Mouse (Mus musculus) lung, postnatal 0 days (tissue): ENCODE measurements around the gene Natd1. TPM values are rescaled to one million over a fixed set of nuclear protein-coding genes. Genes with fewer than 3 reads are reported as not detected.
"Not testable (repeated sequence)": the region's sequence is repeated elsewhere in the genome, so short reads cannot be mapped to it uniquely, and the experiment has no call there.

Source experiments
- ATAC-seq: fragments of 200-750 bp; cut with Nextera tagmentation; 2 replicates; pipeline ENCODE4 v1.8.0; 2017; ENCODE audit warnings: moderate library complexity
- DNase-seq: peaks from one replicate; pipeline ENCODE4 v3.0.0-alpha.2; 2016; ENCODE audit warnings: low spot score
- H3K27ac ChIP-seq: fragments of 300-500 bp; sonication (generic); 2 replicates; pipeline ENCODE4 v1.5.1; 2014; ENCODE audit warnings: antibody characterized with exemption, mild to moderate bottlenecking, low read length, mixed read lengths
- H3K27me3 ChIP-seq: fragments of 300-500 bp; sonication (generic); replicated peaks from 2 replicates; pipeline ENCODE4 v1.6.1; 2014; ENCODE audit warnings: low read length, mixed read lengths; ENCODE audit not compliant: insufficient read depth
- H3K36me3 ChIP-seq: fragments of 300-500 bp; sonication (generic); 2 replicates; pipeline ENCODE4 v1.6.1; 2014; ENCODE audit warnings: low read length, mixed read lengths; ENCODE audit not compliant: insufficient read depth
- H3K4me1 ChIP-seq: fragments of 300-500 bp; sonication (generic); 2 replicates; pipeline ENCODE4 v1.6.1; 2014; ENCODE audit warnings: antibody characterized with exemption, low read depth, low read length, mixed read lengths; ENCODE audit not compliant: insufficient read depth
- H3K4me2 ChIP-seq: fragments of 300-500 bp; sonication (generic); replicated peaks from 2 replicates; pipeline ENCODE4 v1.6.1; 2014; ENCODE audit warnings: low read depth, mild to moderate bottlenecking, low read length, moderate library complexity, mixed read lengths
- H3K4me3 ChIP-seq: fragments of 300-500 bp; sonication (generic); 2 replicates; pipeline ENCODE4 v1.5.1; 2014; ENCODE audit warnings: low read depth, low read length
- H3K9ac ChIP-seq: fragments of 300-500 bp; sonication (generic); replicated peaks from 2 replicates; pipeline ENCODE4 v1.6.1; 2014; ENCODE audit warnings: low read depth, mild to moderate bottlenecking
- H3K9me3 ChIP-seq: fragments of 300-500 bp; sonication (generic); 2 replicates; pipeline ENCODE4 v1.6.1; 2016; ENCODE audit warnings: low read length, mixed read lengths
- CTCF ChIP-seq: IDR thresholded peaks from 2 replicates; pipeline ENCODE4 v1.5.1; 2016; ENCODE audit warnings: antibody characterized with exemption, mild to moderate bottlenecking
- EP300 ChIP-seq: IDR thresholded peaks from 2 replicates; pipeline ENCODE4 v1.6.1; 2016; ENCODE audit warnings: antibody characterized with exemption, mild to moderate bottlenecking, control low read depth
- WGBS: fragments of 180-500 bp; shearing (Covaris S2); extraction: QIAGEN DNeasy Blood & Tissue Kit; methylation state at CpG from one replicate; pipeline ENCODE4 v1.1.7; 2014; 5-methylcytosine and 5-hydroxymethylcytosine counted together
- polyA plus RNA-seq: library from polyadenylated mRNA; unstranded; fragments of >200 nt; fragmentation: Nextera tagmentation; extraction: Ambion mirVana; gene quantifications from 2 replicates; pipeline ENCODE4 v1.2.1, GENCODE M21; 2015

Gene Natd1
- polyA plus RNA-seq, 1 experiment from 2014 or later: 17.0 TPM

DNA sequence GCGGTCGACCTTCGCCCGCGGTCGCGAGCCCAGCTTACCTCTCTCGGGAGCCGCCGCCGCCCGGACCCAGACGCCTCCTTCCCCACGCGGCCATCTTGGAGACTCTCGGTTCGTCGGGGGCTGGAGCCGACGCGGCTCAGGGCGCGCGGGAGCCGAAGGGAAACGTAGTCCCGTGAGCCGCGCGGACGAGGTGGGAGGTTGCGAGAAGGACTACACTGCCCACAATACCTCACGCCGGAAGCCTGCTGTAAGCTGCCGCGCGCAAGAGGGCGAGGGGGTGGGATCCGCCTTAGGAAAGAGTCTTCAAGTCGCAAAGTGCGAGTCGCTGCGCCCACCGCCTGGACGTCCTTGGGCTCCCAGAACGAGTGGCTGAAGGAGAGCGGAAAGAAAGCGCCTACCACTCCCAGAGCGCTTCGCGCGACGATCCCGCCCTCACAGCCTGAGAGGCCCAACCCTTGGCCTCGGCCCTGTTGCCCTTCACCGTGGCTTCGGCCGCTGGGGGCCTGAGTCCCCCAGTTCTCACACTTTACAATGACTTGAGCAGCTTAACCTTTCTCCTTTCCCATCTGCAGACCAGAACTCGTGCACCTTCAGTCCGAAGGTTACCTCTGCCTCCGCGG, 35.8 kb downstream of the Natd1 start, which contains the start of gene Tmem11:
Gene Tmem11, minus strand, starts transcription at position 598 of the 620 bp plus-strand sequence.
- H3K4me1 ChIP-seq: peaks cover 9% of the 10 kb centered on the region
- H3K9ac ChIP-seq: peak within 1 kb of the TSS; percentile 88
- H3K4me3 ChIP-seq: peak within 1 kb of the TSS; percentile 92
- DNase-seq: peak; percentile 100
- no peaks in the 10 kb centered on the region for H3K36me3 ChIP-seq
- H3K4me2 ChIP-seq: peak within 1 kb of the TSS; percentile 74
- under 1% methylated on average over 54 of the region's 62 CpGs for WGBS
- TF ChIP-seq EP300: no peak
- TF ChIP-seq CTCF: peak; percentile 35
- H3K27me3 ChIP-seq: no peaks in the 10 kb centered on the region
- peak; percentile 98 for ATAC-seq
- H3K9me3 ChIP-seq: no peaks in the 10 kb centered on the region
- H3K27ac ChIP-seq: peak within 1 kb of the TSS; percentile 97

DNA sequence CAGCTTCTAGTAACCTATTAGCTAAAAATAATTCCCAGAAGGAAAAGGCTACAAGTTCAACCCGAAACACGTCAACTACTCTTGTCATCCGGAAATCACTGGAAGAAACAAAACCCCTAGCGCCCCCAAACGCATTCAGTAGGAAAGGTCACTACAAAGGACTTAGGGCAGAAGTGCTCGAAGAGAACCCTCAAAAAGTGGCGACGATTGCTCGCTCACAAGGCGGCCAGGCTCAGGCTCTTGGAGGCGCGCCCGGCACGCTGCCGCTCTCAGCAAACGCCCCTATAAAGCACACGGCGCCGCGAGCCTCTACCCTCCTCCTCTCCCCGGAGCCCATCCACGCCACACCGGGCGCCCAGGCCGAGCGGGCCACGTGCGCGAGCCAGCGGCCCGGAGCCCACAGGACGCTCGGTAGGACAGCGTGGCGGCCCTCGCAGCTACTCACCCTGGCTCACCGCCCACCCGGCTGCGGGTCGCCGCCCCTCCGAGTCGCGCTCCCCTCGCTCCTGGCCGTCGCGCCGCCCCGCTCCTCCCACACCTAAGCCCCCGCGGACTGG, 36.4 kb downstream of the Natd1 start:
- TF ChIP-seq EP300: peak; percentile 50; the same call in 1 of the 2 replicates
- peak; percentile 59 for TF ChIP-seq CTCF
- H3K4me3 ChIP-seq: peak overlapping the region; percentile 92
- peak overlapping the region; percentile 88 for H3K9ac ChIP-seq
- peak overlapping the region; percentile 97 for H3K27ac ChIP-seq
- DNase-seq (peak; percentile 84), ATAC-seq (peak; percentile 53)
- peaks cover 9% of the 10 kb centered on the region for H3K4me1 ChIP-seq
- H3K27me3 ChIP-seq: no peaks in the 10 kb centered on the region
- 0% methylated on average over 36 of the region's 52 CpGs for WGBS
- H3K4me2 ChIP-seq: peak overlapping the region; percentile 74
- no peaks in the 10 kb centered on the region for H3K36me3 ChIP-seq
- H3K9me3 ChIP-seq: no peaks in the 10 kb centered on the region

DNA sequence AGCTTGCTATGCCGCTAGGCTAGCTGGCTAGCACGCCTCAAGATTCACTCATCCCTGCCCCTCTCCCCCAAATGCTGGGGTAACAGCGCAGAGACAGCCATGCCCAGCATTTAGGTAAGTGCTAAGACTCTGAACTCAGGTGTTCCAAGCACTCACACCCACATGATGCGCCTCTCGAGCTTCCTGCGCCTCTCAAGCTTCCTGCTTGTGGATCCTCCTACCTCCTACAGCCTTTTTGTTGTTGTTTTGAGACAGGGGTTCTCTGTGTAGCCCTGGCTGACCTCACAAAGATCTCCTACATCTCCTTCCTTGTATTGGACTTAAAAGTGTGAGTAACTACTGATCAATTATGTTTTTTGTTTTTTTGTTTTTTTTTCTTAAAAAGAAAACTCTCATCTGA, 41.4 kb downstream of the Natd1 start:
- no peaks in the 10 kb centered on the region for H3K27me3 ChIP-seq
- ATAC-seq: no peak
- no peaks in the 10 kb centered on the region for H3K9me3 ChIP-seq
- H3K27ac ChIP-seq: no peak overlapping the region
- H3K4me3 ChIP-seq: no peak overlapping the region
- no peaks in the 10 kb centered on the region for H3K36me3 ChIP-seq
- WGBS: 69% methylated on average over 6 of the region's 6 CpGs
- no peak for TF ChIP-seq EP300
- TF ChIP-seq CTCF: no peak
- H3K4me1 ChIP-seq: peaks cover 9% of the 10 kb centered on the region
- no peak overlapping the region for H3K9ac ChIP-seq
- no peak for DNase-seq
- no peak overlapping the region for H3K4me2 ChIP-seq

DNA sequence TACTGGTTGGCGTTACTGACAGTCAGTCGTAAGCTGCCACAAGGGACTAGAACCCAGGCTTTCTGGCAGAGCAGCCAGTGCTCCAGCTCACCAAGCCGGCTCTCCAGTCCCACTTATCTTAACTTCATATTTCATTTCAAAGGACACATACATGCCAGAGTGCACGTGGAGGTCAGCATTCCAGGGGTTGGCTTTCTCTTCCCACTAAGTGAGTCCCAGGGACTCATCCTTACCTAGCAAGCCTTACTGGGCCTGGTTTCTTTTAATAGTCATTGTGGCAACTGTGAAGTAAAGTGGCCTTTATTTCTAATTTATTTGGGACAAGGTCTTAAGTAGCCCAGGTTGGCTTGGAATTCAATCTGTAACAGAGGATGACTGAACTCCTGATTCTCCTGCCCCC, 43.1 kb downstream of the Natd1 start:
- H3K27ac ChIP-seq: no peak overlapping the region
- H3K9ac ChIP-seq: no peak overlapping the region
- TF ChIP-seq CTCF (no peak), EP300 (no peak)
- DNase-seq: no peak
- no peaks in the 10 kb centered on the region for H3K36me3 ChIP-seq
- ATAC-seq: no peak
- H3K9me3 ChIP-seq: no peaks in the 10 kb centered on the region
- no peak overlapping the region for H3K4me3 ChIP-seq
- WGBS: 41% methylated on average over 4 of the region's 4 CpGs
- no peaks in the 10 kb centered on the region; the same call in 1 of the 2 replicates for H3K4me1 ChIP-seq
- H3K27me3 ChIP-seq: no peaks in the 10 kb centered on the region
- H3K4me2 ChIP-seq: no peak overlapping the region

GRCm38 (mm10) chr11:60869471-60869870, 45.1 kb downstream of the Natd1 start:
- H3K4me1 ChIP-seq: not testable (repeated sequence)

GRCm38 (mm10) chr11:60867904-60868303, 46.6 kb downstream of the Natd1 start:
- Histone ChIP-seq H3K27ac (no peak overlapping the region), H3K9ac (no peak overlapping the region), H3K36me3 (no peaks in the 10 kb centered on the region), H3K27me3 (no peaks in the 10 kb centered on the region), H3K4me1 (peaks cover 5% of the 10 kb centered on the region; the same call in 1 of the 2 replicates), H3K9me3 (no peaks in the 10 kb centered on the region), H3K4me3 (no peak overlapping the region), H3K4me2 (no peak overlapping the region)
- TF ChIP-seq EP300: no peak
- TF ChIP-seq CTCF: no peak
- no peak for DNase-seq
- ATAC-seq: no peak
- 62% methylated on average over 8 of the region's 8 CpGs for WGBS

More at GRCm38 (mm10) chr11:60869471-60869870, 45.1 kb downstream of the Natd1 start:
- not testable (repeated sequence) for H3K27ac ChIP-seq, H3K9ac ChIP-seq, H3K27me3 ChIP-seq, H3K36me3 ChIP-seq, DNase-seq, H3K4me2 ChIP-seq, H3K4me3 ChIP-seq, ATAC-seq, H3K9me3 ChIP-seq
- WGBS: 90% methylated on average over 6 of the region's 6 CpGs
